Mouse (Mus musculus): ENCODE data around the gene Bola3. TPM values are rescaled to one million over a fixed set of nuclear protein-coding genes. Genes with fewer than 3 reads are reported as not detected.
A peak's percentile ranks its signal among the peaks of the same experiment; 100 is the strongest.
"Not testable (repeated sequence)": the region's sequence is repeated elsewhere in the genome, so short reads cannot be mapped to it uniquely, and the experiment has no call there.

The Bola3 gene
- total RNA-seq, 2 experiments from 2014 or later = 118 to 137 TPM

DNA sequence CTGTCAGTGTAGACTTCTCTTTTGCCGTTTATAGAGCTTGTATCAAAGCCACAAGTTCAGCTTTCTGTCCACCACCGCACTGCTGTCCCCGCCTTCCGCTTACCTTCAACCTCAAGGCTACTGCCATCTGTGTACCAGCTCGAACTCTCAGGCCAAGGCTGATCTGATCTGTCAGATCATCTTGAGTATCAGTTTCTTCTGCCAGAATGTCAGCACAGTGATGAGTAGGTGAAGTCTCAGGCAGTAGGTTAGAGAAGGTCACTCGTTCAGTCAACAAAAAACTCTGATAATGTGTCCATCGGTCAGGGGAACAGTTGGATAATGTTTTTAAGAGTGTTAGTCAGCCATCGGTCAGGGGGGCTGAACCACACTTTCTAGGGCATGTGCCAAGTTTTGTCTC is 3.7 kb upstream of the Bola3 start:
- DNase-seq (ENCODE audit: low spot score in 2 of 2) = not testable (repeated sequence)

DNA sequence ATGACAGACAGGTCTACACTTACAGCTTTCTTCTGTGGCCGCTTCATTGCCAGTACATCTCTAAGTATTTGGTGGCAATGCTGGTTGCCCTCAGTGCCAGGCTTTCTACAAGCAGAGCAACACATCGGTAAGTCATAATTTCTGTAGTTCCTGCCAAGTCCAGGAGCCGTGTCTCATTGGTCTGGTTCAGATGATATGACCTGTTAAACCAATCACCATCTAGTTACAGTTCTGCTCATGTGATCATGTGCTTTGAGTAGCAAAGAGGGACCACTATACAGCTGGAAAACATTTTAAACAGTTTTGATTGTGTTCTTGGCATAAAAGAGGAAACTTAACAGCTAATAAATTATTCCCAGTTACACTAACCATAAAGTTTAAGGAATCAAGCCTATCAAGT is 1.0 kb upstream of the Bola3 start:
- no peak for DNase-seq (ENCODE audit: low spot score in 2 of 2)

DNA sequence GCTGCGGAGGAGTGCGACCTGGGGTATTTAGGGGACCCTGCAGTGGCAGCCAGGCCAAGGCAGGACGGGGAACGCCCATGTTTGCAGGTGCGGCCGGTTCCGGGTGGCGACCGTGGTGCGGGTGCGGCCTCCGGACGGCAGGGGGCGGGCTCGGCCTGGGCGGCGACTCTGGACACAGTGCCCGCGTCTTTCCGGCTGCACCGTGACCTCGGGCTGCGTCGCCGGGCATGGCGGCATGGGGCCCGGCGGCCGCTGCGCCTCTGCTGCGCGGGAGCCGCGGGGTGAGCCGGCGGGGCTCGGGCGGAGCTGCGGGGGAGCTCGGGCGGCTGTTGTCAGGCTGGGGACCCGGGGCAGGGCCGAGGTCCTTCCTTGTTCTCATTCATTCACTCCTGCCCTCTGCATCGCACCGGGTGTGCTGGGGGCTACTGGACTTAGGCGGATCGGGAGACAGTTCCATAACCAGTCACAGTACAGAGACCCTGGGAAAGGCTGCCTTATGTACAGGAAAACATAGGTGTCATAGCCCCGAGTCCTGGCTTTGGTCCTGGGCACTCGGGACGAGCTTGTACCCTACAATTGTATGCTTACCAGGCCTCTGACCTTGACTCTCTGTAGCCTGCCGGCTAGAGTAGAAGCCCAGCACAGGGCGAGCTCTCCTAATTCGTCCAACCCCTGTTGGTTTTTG is 469 bp downstream of the Bola3 start:
- DNase-seq (ENCODE audit: low spot score in 2 of 2) = peak; percentile 89

DNA sequence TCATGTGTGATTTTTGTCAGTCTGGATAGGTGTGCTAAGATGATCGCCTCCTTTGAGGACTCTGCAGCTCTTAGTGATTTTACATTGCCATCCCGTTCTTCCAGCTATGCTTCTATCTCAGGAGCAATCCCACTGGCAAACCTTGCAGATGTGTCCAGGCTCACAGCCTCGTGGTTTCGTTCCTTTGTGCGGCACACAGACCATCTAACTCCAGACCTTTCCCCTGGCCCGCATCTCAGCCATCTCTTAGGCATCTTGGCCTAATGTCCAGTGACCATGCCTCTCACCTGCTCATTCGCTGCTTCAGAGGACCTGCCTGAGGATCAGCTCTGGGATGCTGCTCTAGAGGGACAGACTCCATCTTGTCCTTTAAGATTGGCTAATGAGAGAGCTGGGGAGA is 1.2 kb downstream of the Bola3 start:
- no peak for DNase-seq (ENCODE audit: low spot score in 2 of 2)

DNA sequence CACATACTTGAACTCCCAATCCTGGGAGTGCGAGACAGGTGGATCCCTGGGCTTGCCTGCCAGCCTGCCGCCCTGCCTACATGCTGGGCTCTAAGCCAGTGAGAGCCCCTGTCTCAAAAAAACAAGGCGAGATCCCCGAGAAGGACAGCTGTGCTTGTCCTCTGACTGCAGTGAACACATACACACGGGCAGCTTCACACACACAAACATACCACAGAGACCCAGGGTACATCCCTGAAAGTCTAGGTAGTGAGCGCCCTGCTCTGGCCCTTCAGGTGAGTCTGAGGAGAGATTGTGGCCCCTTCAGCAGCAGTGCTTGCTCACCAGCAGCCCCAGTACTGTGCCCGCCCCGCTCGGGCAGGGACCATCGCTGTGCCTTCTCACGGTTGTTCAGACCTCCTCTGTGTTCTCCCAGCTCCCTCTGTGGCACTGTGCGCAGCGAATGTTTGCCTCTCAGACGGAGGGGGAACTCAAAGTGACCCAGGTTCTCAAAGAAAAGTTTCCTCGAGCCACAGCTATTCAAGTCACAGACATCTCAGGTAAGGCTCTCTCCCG is 2.0 kb downstream of the Bola3 start:
- no peak for DNase-seq (ENCODE audit: low spot score in 2 of 2)

DNA sequence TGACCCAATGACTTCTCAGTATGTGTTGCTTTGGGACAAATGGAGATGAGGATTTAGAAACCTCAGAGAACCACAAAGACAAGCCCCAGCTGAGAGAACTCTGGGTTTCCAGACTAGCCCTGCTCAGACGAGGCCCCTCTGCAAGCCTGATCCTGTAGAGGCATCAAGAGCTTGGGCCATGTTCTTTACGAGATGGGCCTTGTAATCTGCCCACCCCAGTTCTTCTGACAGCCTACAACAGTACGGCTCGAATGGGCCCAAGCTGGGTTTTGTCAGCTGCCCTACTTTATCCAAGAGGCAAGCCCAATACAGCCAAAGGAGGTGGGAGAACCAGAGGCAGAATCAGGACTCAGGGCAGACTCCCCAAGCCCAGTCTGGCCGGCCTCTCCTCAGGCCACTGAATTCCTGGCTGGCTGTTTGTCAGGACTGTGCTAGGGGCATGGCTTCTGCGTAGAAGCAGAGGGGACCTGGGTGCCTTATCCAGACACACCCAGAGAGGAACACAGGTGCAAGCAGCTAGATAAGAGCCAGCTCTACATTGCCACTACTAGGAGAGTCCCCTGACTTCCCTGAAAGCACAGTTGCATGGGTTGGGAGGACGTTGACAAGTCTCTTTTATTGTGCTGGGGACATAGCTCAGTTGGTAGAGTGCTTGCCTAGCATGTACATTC is 2.7 kb downstream of the Bola3 start:
- DNase-seq (ENCODE audit: low spot score in 2 of 2) = no peak

DNA sequence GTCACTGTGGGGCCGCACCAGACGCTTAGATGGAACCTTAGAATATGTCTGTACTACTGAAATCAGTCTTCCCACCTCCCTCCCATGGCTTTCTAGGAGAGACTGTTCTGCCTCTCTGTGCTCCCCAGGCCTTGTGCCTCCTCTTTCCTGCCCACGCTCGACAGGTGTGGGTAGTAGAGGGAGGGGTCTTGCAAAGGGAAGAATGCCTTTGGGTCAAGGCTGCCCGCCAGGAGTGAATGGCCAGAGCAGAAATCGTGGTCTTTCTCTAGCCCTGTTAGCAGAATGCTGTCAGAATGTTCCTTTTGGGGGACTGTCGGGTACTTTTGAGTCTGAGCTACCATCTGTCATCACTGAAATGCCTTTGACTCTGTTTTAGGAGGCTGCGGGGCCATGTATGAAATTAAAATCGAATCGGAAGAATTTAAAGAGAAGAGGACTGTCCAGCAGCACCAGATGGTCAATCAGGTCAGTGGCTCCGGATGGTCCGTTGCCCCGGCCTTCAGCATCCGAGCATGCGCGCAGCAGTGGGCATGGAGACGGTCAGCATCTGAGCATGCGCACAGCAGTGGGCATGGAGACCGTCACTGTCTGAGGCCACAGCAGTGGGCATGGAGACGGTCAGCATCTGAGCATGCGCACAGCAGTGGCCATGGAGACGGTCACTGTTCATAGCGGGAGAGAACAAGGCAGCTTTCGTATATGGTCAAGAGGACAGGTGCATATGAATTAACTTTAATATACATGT is 3.9 kb downstream of the Bola3 start:
- DNase-seq (ENCODE audit: low spot score in 2 of 2) = no peak

DNA sequence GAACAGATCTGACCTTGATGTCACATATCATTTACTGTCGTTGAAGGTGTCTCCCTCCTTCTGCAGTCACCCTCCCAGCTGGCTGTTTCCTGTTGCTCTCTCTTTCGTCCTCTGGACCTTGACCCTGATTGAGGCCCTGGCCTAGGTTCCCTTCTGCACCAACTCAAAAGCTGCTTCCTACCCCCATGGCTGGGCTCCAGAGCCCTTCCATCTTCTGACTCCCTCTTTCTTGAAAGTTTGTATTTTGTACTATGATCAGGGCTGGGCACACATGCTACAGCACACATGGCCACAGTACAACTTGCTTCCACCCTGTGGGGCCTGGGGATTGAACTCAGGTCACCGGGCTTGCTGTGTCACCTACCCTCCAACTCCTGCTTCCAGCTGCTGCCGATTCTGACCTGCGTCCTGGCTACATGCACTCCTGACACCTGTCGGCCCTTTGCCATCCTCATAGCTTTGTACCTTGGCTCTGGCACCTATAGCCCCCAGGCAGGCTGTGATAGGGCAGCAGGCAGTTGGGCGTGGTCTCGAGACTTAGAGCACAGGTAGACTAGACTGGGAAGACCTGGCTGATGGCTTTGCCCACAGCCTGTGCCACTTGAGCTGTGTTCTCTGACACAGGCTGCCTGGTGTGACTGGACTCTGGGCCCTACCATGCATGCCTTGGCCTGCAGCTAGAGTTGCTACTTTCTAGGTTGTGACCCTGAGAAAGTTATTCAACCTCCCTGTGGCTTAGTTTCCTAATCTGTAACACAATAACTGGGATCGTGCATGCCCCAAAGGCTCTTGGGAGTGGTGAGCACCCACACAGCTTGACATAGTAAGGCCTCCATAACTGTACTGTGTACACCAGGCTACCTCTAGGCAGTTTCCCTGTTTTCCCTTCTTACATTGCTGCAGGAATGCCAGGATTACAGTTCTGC is 6.2 kb downstream of the Bola3 start:
- DNase-seq (ENCODE audit: low spot score in 2 of 2) = no peak

DNA sequence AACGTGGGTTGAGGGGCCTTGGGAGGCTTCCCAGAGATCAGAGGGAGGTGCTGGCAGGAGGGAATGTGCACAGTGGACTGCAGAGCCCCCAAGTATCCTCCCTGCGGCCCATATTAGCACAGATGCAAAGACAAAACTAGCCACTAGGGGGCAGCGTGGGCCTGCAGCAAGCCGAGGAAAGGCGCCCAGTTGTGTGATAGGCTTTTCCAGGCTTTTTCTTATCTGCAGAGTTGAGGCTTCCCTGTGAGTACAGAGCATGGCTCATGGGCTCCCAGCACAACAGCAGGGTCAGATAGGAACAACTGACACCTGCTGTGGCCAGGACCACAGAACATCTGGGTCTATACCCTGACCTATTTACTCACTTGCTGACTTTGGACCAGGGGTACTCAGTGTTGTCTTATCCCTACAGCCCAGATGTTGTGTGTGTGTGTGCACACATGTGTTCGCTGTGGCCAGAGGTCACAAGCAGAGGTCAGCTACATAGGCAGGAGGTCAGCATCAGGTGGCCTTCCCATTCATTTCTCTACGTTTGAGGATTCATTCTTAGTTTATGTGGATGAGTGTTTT is 7.7 kb downstream of the Bola3 start:
- peak; percentile 77 to 82 for DNase-seq (ENCODE audit: low spot score in 2 of 2)

DNA sequence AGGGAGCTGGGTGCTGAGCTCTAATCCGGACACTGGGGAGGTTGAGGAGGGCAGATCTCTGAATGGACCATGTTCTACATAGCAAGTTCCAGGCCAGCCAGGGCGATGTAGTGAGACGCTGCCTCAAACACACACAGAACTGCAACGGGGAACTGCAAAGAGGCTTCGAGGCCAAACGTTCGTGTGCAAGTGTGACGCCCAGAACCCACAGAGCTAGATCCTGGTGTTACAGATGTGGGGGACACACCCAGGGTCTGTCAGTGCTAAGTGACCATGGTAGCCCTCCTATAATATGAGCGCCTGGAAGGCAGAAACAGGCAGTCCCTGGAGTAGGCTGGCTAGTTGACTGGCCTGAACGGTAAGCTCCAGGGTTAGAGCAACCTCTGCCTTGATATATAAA is 8.5 kb downstream of the Bola3 start:
- DNase-seq (ENCODE audit: low spot score in 2 of 2) = no peak

DNA sequence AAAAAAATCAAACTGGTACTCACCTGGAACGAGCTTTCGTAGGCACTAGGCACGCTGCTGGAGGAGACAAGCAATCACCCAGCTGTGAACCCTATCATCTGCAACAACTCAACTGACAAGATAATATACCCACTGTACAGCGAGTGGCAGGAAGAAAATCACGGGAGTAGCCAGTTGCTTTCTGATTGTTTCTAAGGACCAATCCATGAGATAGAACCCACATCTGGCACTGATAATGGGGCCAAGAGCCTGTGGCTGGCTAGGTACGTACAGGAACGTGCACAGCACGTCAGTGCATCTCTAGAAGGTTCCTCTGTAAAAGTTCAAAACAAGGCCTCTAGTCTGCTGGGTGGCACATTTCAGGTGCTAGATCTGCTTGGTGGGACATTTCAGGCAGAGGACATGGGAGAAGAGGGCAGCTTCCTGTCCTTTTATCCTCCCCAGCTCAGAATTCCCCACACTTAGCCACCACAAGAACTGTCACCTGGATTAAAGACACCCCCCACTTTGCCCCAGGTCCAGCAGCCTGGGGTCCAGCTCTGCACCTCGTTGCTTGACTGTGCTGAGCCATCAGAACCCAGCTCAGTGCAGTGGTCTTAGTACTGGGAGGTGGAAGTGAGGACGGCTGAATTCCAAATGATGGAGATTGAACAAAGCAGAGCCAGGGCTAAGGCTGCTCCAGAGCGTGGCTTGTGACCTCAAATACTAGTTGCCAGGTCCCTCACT is 12.7 kb downstream of the Bola3 start:
- no peak for DNase-seq (ENCODE audit: low spot score in 2 of 2)

DNA sequence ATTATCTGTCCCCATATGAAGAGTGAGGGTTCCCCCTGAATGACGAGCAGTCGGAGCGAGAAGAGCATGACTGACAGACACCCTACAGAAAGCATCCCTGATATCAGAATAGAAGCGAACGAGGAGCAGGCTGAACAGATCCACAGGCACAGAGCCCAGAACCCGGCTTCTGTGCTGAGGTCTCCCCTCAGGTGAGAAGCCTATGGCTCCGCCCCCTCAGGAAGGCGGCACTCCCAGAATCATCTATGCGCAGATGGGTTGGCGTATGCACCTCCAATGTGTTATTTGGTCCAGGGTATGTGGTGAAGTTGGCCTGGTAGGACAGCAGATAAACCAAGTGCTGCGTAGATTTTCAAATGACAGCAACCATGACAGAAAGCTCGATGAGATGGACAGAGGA is 14.1 kb downstream of the Bola3 start:
- DNase-seq (ENCODE audit: low spot score in 2 of 2) = no peak

DNA sequence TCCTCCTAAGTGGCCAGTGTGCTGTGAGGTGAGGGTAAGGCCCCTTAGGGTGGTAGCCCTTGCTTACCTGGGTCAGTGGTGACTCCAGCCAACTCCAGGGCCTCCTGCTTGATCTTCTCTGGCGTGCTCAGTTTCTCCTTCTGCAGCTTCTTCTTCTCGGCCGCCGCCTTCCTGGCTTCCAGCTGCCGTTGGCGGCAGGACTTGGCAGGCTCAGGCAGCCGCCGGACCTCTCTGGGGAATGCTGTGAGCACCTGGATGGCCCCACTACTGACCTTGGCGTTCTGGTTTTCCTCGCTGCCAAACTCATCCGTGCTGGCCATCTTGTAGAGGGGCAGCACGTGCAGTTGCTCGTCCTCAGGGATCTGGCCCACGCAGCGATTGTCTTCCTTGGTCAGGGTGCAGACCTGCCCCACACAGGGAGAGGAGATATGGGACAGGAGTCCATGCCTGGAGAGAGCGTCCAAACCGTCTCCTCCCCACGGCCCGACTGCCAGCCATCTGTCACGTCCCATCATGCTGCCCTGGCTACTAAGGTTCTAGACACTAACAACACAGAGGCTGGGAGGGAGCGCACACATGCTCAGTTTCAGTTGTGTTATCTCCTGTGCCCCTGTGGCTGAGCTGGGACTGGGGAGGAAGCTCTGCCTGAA is 21.5 kb downstream of the Bola3 start:
- DNase-seq (ENCODE audit: low spot score in 2 of 2) = no peak

DNA sequence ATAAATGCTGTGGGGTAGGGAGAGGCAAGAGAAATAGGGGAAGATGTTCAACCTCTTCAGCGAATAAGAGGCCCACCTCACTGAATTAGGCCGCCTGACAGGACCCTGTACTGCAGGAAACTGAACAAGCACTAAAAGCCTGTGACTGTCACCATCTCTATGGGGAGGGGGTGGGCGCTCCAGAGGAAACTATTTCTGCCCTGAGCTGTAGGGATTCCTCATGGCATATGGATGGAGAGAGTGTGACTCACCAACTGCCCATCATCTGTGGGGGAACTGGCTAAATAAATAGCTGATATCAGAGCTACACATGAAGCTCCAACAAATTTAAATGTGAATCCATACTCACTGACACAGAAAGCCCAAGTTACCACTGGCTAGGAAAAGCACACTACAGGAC is 22.4 kb downstream of the Bola3 start:
- DNase-seq (ENCODE audit: low spot score in 2 of 2) = no peak

DNA sequence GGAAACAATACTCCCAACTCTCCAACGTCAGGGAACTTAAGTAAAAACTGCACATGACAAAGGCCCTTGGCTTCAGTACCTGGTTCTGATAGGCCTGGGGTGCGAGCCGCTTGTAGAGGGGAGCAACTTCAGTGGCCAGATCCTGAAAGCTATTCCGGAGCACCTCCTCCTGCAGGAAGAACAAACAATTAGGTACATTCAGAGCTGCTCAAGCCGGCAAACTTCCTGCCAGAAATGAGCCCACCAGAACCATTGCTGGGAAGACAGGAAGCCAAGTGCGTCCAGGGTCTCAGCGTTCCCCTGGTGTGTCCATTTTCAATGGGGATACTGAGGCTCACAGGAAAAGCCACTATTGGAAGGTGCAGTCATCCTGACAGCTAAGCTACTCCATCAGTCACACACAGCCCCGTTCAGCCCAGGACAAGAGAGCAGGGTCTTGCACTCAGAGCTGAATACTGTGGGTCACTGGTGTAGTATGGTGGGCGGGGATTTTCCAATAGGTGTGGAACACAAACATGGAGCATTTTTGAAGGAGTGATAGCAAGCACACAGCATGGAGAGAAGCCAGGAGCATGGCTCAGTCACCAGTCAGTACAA is 24.9 kb downstream of the Bola3 start:
- DNase-seq (ENCODE audit: low spot score in 2 of 2) = no peak

DNA sequence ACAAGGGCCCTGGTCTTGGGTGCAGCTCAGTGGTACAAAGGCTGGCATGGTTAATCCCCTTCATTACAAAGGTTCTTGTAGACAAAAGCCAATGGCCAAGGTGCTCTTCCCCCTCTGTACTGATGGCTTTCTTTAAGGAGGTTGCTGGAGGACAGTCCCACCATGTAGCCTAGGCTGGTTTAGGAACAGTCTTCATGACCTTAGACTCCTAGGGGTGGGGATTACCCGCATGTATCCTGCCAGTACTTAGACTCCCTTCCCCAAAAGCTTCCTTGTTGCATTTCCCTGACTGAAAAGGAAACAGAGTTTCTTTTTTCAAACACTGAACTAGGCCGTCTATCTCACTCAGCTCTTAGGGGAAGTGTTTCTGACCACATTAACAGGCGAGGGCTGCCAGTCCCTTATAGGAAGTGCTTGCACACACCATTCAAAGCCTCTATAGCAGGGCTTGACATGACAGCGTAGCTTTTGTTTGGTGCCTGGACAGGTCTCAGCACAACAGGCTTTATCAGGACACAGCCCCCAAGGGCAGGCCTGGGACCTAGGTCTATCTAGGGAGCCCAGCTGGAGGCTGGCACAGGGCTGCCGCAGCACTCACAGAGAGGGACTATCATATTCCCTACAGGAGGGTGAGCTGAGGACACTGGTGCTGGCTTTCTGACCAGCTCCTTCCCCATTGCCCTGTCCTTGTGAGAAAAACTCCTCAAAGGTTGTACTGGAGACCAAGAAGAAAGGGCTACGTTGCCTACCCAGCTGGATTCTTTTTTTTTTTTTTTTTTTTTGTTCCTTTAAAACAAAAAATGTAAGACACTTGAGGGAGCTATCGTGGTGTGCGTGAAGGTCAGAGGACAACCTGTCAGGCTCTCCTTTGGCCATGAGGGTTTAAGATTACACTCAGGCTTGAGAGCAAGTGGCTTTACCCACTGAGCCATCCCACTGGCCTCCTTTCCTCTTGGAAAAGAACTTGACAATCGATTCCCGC is 32.9 kb downstream of the Bola3 start:
- DNase-seq (ENCODE audit: low spot score in 2 of 2) = no peak

DNA sequence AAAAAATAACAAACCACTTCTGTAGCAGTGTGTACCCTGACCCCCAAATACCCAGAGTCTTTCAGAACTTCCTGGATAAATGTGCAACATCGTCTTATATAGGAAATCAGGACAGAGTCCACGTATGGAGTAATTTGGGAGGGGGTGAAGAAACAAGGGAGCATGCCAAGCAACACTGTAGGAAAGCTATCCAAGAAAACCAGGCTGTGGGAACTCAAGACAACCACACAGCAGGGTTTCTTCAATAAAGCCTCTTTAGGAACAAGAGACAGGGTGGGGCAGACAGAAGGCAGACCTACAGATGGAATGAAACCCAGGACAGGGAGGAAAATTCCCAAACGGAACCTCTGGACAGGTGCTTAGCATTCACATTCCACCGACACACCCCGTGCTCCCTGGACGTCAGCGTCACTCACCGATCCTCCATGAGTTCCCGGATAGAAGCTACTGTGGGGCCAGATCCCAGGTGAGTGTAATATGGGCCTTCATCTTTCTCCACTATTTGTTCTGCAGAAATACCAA is 36.7 kb downstream of the Bola3 start:
- no peak for DNase-seq (ENCODE audit: low spot score in 2 of 2)

All from gastrocnemius, postnatal 4 days (tissue).